Mouse (Mus musculus) embryo, embryonic 9.5 days (tissue): ENCODE results near the gene Dennd4c.
A peak's percentile ranks its signal among the peaks of the same experiment; 100 is the strongest.
"Not testable (repeated sequence)": the region's sequence is repeated elsewhere in the genome, so short reads cannot be mapped to it uniquely, and the experiment has no call there.

Source experiments
- DNase-seq: peaks from one replicate; pipeline ENCODE4 v3.0.0-alpha.2; 2017; ENCODE audit errors: extremely low spot score

The Dennd4c gene

GRCm38 (mm10) chr4:86777587-86777986, 29.2 kb downstream of the Dennd4c start:
- no peak for DNase-seq

- peak; percentile 5 for DNase-seq
These were observed 62.2 kb downstream of the Dennd4c start for GRCm38 (mm10) chr4:86810604-86811003.

GRCm38 (mm10) chr4:86814850-86815249, 66.5 kb downstream of the Dennd4c start:
- DNase-seq, result no peak

GRCm38 (mm10) chr4:86823169-86823568, 74.8 kb downstream of the Dennd4c start:
- DNase-seq, result peak; percentile 25

GRCm38 (mm10) chr4:86825143-86825542, 76.8 kb downstream of the Dennd4c start:
- no peak for DNase-seq

GRCm38 (mm10) chr4:86831896-86832295, 83.5 kb downstream of the Dennd4c start:
- DNase-seq, result no peak

- DNase-seq, result not testable (repeated sequence)
These were observed 92.8 kb downstream of the Dennd4c start for GRCm38 (mm10) chr4:86841141-86841540.

GRCm38 (mm10) chr4:86845384-86845783, 97.0 kb downstream of the Dennd4c start:
- no peak for DNase-seq

GRCm38 (mm10) chr4:86847246-86847645, 98.9 kb downstream of the Dennd4c start:
- no peak for DNase-seq

GRCm38 (mm10) chr4:86851331-86851730, 103.0 kb downstream of the Dennd4c start:
- no peak for DNase-seq

- peak; percentile 10 for DNase-seq
These were observed 103.7 kb downstream of the Dennd4c start for GRCm38 (mm10) chr4:86852018-86852417.

GRCm38 (mm10) chr4:86852813-86853590, 104.6 kb downstream of the Dennd4c start:
- peak; percentile 52 for DNase-seq

- DNase-seq, result no peak
These were observed 108.2 kb downstream of the Dennd4c start for GRCm38 (mm10) chr4:86856304-86857112.

GRCm38 (mm10) chr4:86857113-86858069, 109.0 kb downstream of the Dennd4c start, which contains the start of gene Rps6:
Gene Rps6 (minus strand): TSS chr4:86857412.
- DNase-seq, result peak; percentile 93

GRCm38 (mm10) chr4:86858070-86858440, 109.7 kb downstream of the Dennd4c start:
- no peak for DNase-seq

GRCm38 (mm10) chr4:86864087-86864486, 115.7 kb downstream of the Dennd4c start:
- DNase-seq, result no peak

GRCm38 (mm10) chr4:86871988-86872387, 123.6 kb downstream of the Dennd4c start:
- no peak for DNase-seq

GRCm38 (mm10) chr4:86873072-86873471, 124.7 kb downstream of the Dennd4c start:
- no peak for DNase-seq

GRCm38 (mm10) chr4:86874146-86874847, 125.9 kb downstream of the Dennd4c start, which contains the start of gene Acer2:
Gene Acer2 (plus strand): TSS chr4:86874396.
- DNase-seq, result peak; percentile 83

GRCm38 (mm10) chr4:86879477-86879876, 131.1 kb downstream of the Dennd4c start:
- DNase-seq, result no peak

GRCm38 (mm10) chr4:86881178-86881577, 132.8 kb downstream of the Dennd4c start:
- no peak for DNase-seq
